Mouse (Mus musculus) kidney, adult 2 months (tissue): Measurements from ENCODE around the gene Zfp609.

ENCODE experiments used
- CTCF ChIP-seq: fragments of 200-500 bp; conservative IDR thresholded peaks from 2 replicates; pipeline ENCODE4 v1.5.1; 2011; ENCODE audit warnings: low read depth, mild to moderate bottlenecking, control low read depth, low read length, moderate library complexity, mixed read lengths; ENCODE audit not compliant: insufficient read depth, insufficient read length
- POLR2A ChIP-seq: fragments of 200-500 bp; IDR thresholded peaks from one replicate; pipeline ENCODE4 v1.6.1; 2011; ENCODE audit warnings: low read depth, low read length, control low read depth

DNA sequence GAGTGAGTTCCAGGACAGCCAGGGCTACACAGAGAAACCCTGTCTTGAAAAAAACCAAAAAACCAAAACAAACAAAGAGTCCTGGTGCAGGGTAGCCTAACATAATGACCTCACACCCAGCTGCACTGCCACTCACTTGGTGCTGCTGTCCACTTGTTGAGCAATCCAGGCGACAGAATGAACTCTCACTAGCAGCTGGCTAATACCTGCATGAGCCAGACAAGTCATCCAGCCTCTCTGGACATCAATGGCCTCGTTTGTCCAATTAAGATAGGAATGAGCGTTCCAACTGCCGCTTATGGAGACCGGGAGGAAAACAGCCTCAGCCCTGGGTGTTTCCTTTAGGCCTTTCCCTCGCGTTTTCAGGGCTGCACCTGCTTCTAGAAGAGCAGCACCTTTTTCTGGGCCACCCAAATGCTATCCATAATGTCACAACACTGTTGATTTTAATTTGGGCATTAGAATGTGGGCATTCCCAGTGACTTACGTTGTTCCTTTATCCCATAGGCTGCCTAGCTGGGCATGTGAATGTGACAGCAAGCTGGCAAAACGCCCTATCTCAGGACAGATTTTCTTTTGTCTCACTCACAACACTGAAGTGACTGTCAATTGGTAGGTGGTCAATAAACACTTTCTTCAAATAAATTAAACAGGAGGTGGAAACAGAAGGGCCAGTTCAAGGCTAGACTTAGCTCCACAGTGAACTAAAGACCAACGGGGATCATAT is 7.4 kb upstream of the Zfp609 start:
- no peak for TF ChIP-seq CTCF
- no peak for TF ChIP-seq POLR2A
